ENCODE assay signal across 22 mouse cellular contexts in the genomic region with DNA sequence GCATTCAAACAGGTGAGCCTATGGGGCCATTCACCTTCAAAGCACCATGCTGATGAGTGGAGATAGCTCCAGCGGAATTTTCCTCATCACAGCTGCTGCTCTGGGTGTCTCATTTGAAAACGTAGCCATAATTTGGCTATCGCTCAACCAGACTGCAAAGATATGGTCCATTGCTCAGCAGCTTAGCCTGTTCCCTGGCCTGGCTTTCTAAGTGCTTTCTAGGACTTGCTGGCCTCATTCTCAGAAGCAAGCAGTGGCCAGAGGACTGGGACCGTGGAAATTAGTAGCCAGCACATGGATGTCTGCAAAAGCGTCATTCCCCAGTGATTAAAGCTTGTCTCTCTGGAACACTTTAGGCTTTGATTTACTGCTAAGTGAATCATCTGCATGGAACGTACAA. TPM values are rescaled to one million over a fixed set of nuclear protein-coding genes. Genes with fewer than 3 reads are reported as not detected.
A peak's percentile ranks its signal among the peaks of the same experiment; 100 is the strongest.
DNase-seq lines count a peak whose midpoint lies in the region; ATAC-seq and TF ChIP-seq lines count a peak whose summit lies in the region.
"Had no signal": no experiment of that assay in that cellular context is flagged by ENCODE, and none has a peak within 500 bp of the region (broad histone marks: within the 10 kb centered on the region; RNA-seq: fewer than 3 reads in every experiment).

No protein-coding gene starts in this region.

- no peak overlapping the region for H3K9ac ChIP-seq in kidney, embryonic 15.5 days
- no peak overlapping the region for H3K9ac ChIP-seq in hindbrain, embryonic 14.5 days
- H3K9ac ChIP-seq: hindbrain, embryonic 12.5 days; liver, embryonic 14.5 days; midbrain, embryonic 13.5 days; neural tube, embryonic 13.5 days had no signal

- TF ChIP-seq CTCF in kidney, adult 2 months (conservative IDR thresholded peaks at IDR 0.05; ENCODE audit: insufficient read depth, insufficient read length, low read depth, low read length) = no peak

- no peaks in the 10 kb centered on the region for H3K36me3 ChIP-seq in kidney, adult 2 months (ENCODE audit: control insufficient read depth, insufficient read depth, low read length)
- H3K36me3 ChIP-seq in kidney, embryonic 15.5 days = no peaks in the 10 kb centered on the region
- H3K36me3 ChIP-seq in hindbrain, embryonic 14.5 days (replicated peaks; ENCODE audit: control insufficient read depth, insufficient read depth) = no peaks in the 10 kb centered on the region
- H3K36me3 ChIP-seq: hindbrain, embryonic 12.5 days; midbrain, embryonic 13.5 days; neural tube, embryonic 13.5 days had no signal

- ATAC-seq in kidney, embryonic 15.5 days (replicated peaks; ENCODE audit: low FRiP score) = no peak
- no peak for ATAC-seq in hindbrain, embryonic 14.5 days (ENCODE audit: low FRiP score)
- ATAC-seq: forebrain, embryonic 16.5 days; intestine, embryonic 16.5 days; midbrain, embryonic 13.5 days had no signal

- no peak overlapping the region for H3K27ac ChIP-seq in kidney, adult 2 months (ENCODE audit: insufficient read depth, low read depth, low read length)
- no peak overlapping the region for H3K27ac ChIP-seq in kidney, embryonic 15.5 days
- no peak overlapping the region for H3K27ac ChIP-seq in hindbrain, embryonic 14.5 days
- H3K27ac ChIP-seq: hindbrain, embryonic 12.5 days; liver, embryonic 14.5 days; macrophage; midbrain, embryonic 13.5 days; neural tube, embryonic 13.5 days had no signal

- WGBS in kidney, adult 2 months = 40% methylated on average over 6 of the region's 6 CpGs
- WGBS in kidney, embryonic 15.5 days = 67% methylated on average over 6 of the region's 6 CpGs
- 82% methylated on average over 6 of the region's 6 CpGs for WGBS in hindbrain, embryonic 14.5 days

- H3K4me1 ChIP-seq in kidney, adult 2 months (ENCODE audit: control insufficient read depth, insufficient read depth, low read length) = 0 out of 2 replicates have a peak, but pooled peaks cover 5% of the 10 kb centered on the region
- no peaks in the 10 kb centered on the region for H3K4me1 ChIP-seq in kidney, embryonic 15.5 days
- H3K4me1 ChIP-seq in hindbrain, embryonic 14.5 days (replicated peaks; ENCODE audit: control insufficient read depth, insufficient read depth, low read length) = no peaks in the 10 kb centered on the region
- H3K4me1 ChIP-seq: hindbrain, embryonic 12.5 days; midbrain, embryonic 13.5 days; neural tube, embryonic 13.5 days had no signal

- H3K4me3 ChIP-seq in kidney, adult 2 months (ENCODE audit: insufficient read depth, low read depth, low read length) = no peak overlapping the region
- H3K4me3 ChIP-seq in kidney, embryonic 15.5 days (replicated peaks) = no peak overlapping the region
- no peak overlapping the region for H3K4me3 ChIP-seq in hindbrain, embryonic 14.5 days (replicated peaks; ENCODE audit: low read length)
- H3K4me3 ChIP-seq: erythroblast, embryonic 14.5 days; hindbrain, embryonic 12.5 days; midbrain, embryonic 13.5 days; neural tube, embryonic 13.5 days had no signal

- no peak for TF ChIP-seq POLR2A in kidney, adult 2 months (IDR thresholded peaks at IDR 0.05; ENCODE audit: low read depth, low read length)

- peak; percentile 20 for DNase-seq in gastrocnemius, postnatal 25 days
- no peak for DNase-seq in gastrocnemius, postnatal 10 days
- DNase-seq in kidney, adult 2 months = peak; percentile 86
- DNase-seq in Muller cell, postnatal 12 days (ENCODE audit: inconsistent ontology term) = peak; percentile 36
- no peak for DNase-seq in hindbrain, embryonic 14.5 days (ENCODE audit: low spot score)
- no peak for DNase-seq in adrenal gland, postnatal 4 days (ENCODE audit: low spot score in 2 of 2)
- DNase-seq: adrenal gland, postnatal 10 days; cerebellum, adult 11-12 months; liver; lung, adult 2 months; lung, postnatal 10 days; thymus, adult 2 months; thymus, postnatal 36 days had no signal

- H3K9me3 ChIP-seq in kidney, embryonic 15.5 days (replicated peaks) = no peaks in the 10 kb centered on the region
- H3K9me3 ChIP-seq in hindbrain, embryonic 14.5 days (ENCODE audit: control insufficient read depth, low read length) = no peaks in the 10 kb centered on the region
- H3K9me3 ChIP-seq: hindbrain, embryonic 12.5 days; midbrain, embryonic 13.5 days; neural tube, embryonic 13.5 days had no signal

- H3K4me2 ChIP-seq in kidney, embryonic 15.5 days = no peak overlapping the region
- H3K4me2 ChIP-seq in hindbrain, embryonic 14.5 days (replicated peaks) = no peak overlapping the region
- H3K4me2 ChIP-seq: hindbrain, embryonic 12.5 days; midbrain, embryonic 13.5 days; neural tube, embryonic 13.5 days had no signal

- no peaks in the 10 kb centered on the region for H3K27me3 ChIP-seq in kidney, adult 2 months (replicated peaks; ENCODE audit: control insufficient read depth, insufficient read depth, low read length)
- H3K27me3 ChIP-seq in kidney, embryonic 15.5 days = no peaks in the 10 kb centered on the region
- no peaks in the 10 kb centered on the region for H3K27me3 ChIP-seq in hindbrain, embryonic 14.5 days (ENCODE audit: control insufficient read depth, insufficient read depth, low read length)
- H3K27me3 ChIP-seq: hindbrain, embryonic 12.5 days; midbrain, embryonic 13.5 days; neural tube, embryonic 13.5 days had no signal

RNA-seq across cellular contexts. Expression of gene Rin3, which starts 46.5 kb away (rescaled TPM):
- 1 to 10 TPM; 6.0 to 8.1 TPM for total RNA-seq in gastrocnemius, postnatal 25 days (2021)
- 10 to 100 TPM; 13.2 to 21.0 TPM for total RNA-seq in gastrocnemius, postnatal 10 days (2021)
- polyA plus RNA-seq in kidney, adult 2 months (2012; rRNA removed) = 11.6 and 15.4 TPM in 2 replicates
- 10.0 and 10.5 TPM in 2 replicates for polyA plus RNA-seq in kidney, embryonic 15.5 days (2015; fragmentation: Nextera tagmentation; extraction: Ambion mirVana)
- polyA plus RNA-seq in hindbrain, embryonic 14.5 days (2014; fragmentation: Nextera tagmentation; extraction: Ambion mirVana) = 2.7 and 3.1 TPM in 2 replicates
- 10 to 100 TPM; 16.7 to 19.8 TPM for total RNA-seq in adrenal gland, postnatal 4 days (2021)

Comparison
In these comparisons a context has a peak if more than half of its experiments do, and no peak if none do; other contexts are left out.
1. DNase-seq: peak in gastrocnemius, postnatal 25 days (single experiment), kidney, adult 2 months (single experiment) and Muller cell, postnatal 12 days (single experiment); none in gastrocnemius, postnatal 10 days (single experiment), hindbrain, embryonic 14.5 days (single experiment) and adrenal gland, postnatal 4 days (0 of 2).